Mouse (Mus musculus): ENCODE data around the gene Larp4. TPM values are rescaled to one million over a fixed set of nuclear protein-coding genes. Genes with fewer than 3 reads are reported as not detected.

The Larp4 gene
- polyA plus RNA-seq, 1 experiment from 2014 or later = 29.0 TPM

- WGBS = 83% methylated on average over 1 of the region's 1 CpGs
- Histone ChIP-seq H3K4me2 (replicated peaks) (no peak overlapping the region), H3K9ac (no peak overlapping the region), H3K9me3 (no peaks in the 10 kb centered on the region), H3K4me3 (no peak overlapping the region), H3K27ac (no peak overlapping the region), H3K27me3 (replicated peaks) (no peaks in the 10 kb centered on the region), H3K4me1 (no peaks in the 10 kb centered on the region), H3K36me3 (no peaks in the 10 kb centered on the region)
- no peak for ATAC-seq (ENCODE audit: low FRiP score, low read depth)
These were observed 51.3 kb downstream of the Larp4 start for GRCm38 (mm10) chr15:100021175-100021574.

- ATAC-seq (ENCODE audit: low FRiP score, low read depth) = no peak
- Histone ChIP-seq H3K27me3 (replicated peaks) (no peaks in the 10 kb centered on the region), H3K27ac (no peak overlapping the region), H3K4me1 (no peaks in the 10 kb centered on the region), H3K9me3 (no peaks in the 10 kb centered on the region), H3K9ac (no peak overlapping the region), H3K36me3 (no peaks in the 10 kb centered on the region), H3K4me3 (no peak overlapping the region), H3K4me2 (replicated peaks) (no peak overlapping the region)
- WGBS = 38% methylated on average over 5 of the region's 5 CpGs
These were observed 53.1 kb downstream of the Larp4 start for GRCm38 (mm10) chr15:100022923-100023322.

- 0 out of 2 replicates have a peak overlapping the region, but pooled peaks have one; percentile 26 for H3K9ac ChIP-seq
- ATAC-seq (ENCODE audit: low FRiP score, low read depth) = no peak
- H3K27me3 ChIP-seq (replicated peaks) = no peaks in the 10 kb centered on the region
- no peak overlapping the region for H3K27ac ChIP-seq
- H3K4me2 ChIP-seq (replicated peaks) = no peak overlapping the region
- no peaks in the 10 kb centered on the region for H3K4me1 ChIP-seq
- 80% methylated on average over 11 of the region's 11 CpGs for WGBS
- no peak overlapping the region for H3K4me3 ChIP-seq
- H3K9me3 ChIP-seq = no peaks in the 10 kb centered on the region
- H3K36me3 ChIP-seq = no peaks in the 10 kb centered on the region
These were observed 55.4 kb downstream of the Larp4 start for GRCm38 (mm10) chr15:100025076-100025834.

- no peak overlapping the region for H3K27ac ChIP-seq
- no peaks in the 10 kb centered on the region for H3K9me3 ChIP-seq
- 77% methylated on average over 2 of the region's 2 CpGs for WGBS
- no peak overlapping the region for H3K4me3 ChIP-seq
- no peak for ATAC-seq (ENCODE audit: low FRiP score, low read depth)
- no peak overlapping the region for H3K4me2 ChIP-seq (replicated peaks)
- no peaks in the 10 kb centered on the region for H3K27me3 ChIP-seq (replicated peaks)
- H3K36me3 ChIP-seq = no peaks in the 10 kb centered on the region
- no peaks in the 10 kb centered on the region for H3K4me1 ChIP-seq
- no peak overlapping the region for H3K9ac ChIP-seq
These were observed 58.3 kb downstream of the Larp4 start for GRCm38 (mm10) chr15:100028133-100028532.

GRCm38 (mm10) chr15:100029497-100029896 lies 59.6 kb downstream of the Larp4 start:
- Histone ChIP-seq H3K9ac (no peak overlapping the region), H3K27me3 (replicated peaks) (no peaks in the 10 kb centered on the region), H3K9me3 (no peaks in the 10 kb centered on the region), H3K4me3 (no peak overlapping the region), H3K27ac (no peak overlapping the region), H3K4me2 (replicated peaks) (no peak overlapping the region), H3K4me1 (no peaks in the 10 kb centered on the region), H3K36me3 (no peaks in the 10 kb centered on the region)
- ATAC-seq (ENCODE audit: low FRiP score, low read depth) = no peak
- 84% methylated on average over 8 of the region's 8 CpGs for WGBS

GRCm38 (mm10) chr15:100029900-100030299 lies 60.0 kb downstream of the Larp4 start:
- H3K27ac ChIP-seq = no peak overlapping the region
- no peak overlapping the region for H3K4me3 ChIP-seq
- no peak overlapping the region for H3K9ac ChIP-seq
- H3K9me3 ChIP-seq = no peaks in the 10 kb centered on the region
- 89% methylated on average over 2 of the region's 2 CpGs for WGBS
- no peaks in the 10 kb centered on the region for H3K27me3 ChIP-seq (replicated peaks)
- no peak for ATAC-seq (ENCODE audit: low FRiP score, low read depth)
- no peaks in the 10 kb centered on the region for H3K36me3 ChIP-seq
- no peaks in the 10 kb centered on the region for H3K4me1 ChIP-seq
- H3K4me2 ChIP-seq (replicated peaks) = no peak overlapping the region

GRCm38 (mm10) chr15:100032546-100032945 lies 62.7 kb downstream of the Larp4 start:
- H3K27me3 ChIP-seq (replicated peaks) = no peaks in the 10 kb centered on the region
- H3K27ac ChIP-seq = no peak overlapping the region
- no peak overlapping the region for H3K4me2 ChIP-seq (replicated peaks)
- H3K9me3 ChIP-seq = no peaks in the 10 kb centered on the region
- ATAC-seq (ENCODE audit: low FRiP score, low read depth) = no peak
- 91% methylated on average over 3 of the region's 3 CpGs for WGBS
- H3K9ac ChIP-seq = no peak overlapping the region
- H3K4me3 ChIP-seq = no peak overlapping the region
- no peaks in the 10 kb centered on the region for H3K4me1 ChIP-seq
- H3K36me3 ChIP-seq = no peaks in the 10 kb centered on the region

GRCm38 (mm10) chr15:100038470-100038971 lies 68.7 kb downstream of the Larp4 start, which contains the start of gene Dip2b:
Gene Dip2b, plus strand, starts transcription at chr15:100038664.
- under 1% methylated on average over 56 of the region's 68 CpGs for WGBS
- peaks cover 21% of the 10 kb centered on the region for H3K4me1 ChIP-seq
- H3K9me3 ChIP-seq = no peaks in the 10 kb centered on the region
- ATAC-seq (ENCODE audit: low FRiP score, low read depth) = peak; percentile 88
- peak within 1 kb of the TSS; percentile 99 for H3K27ac ChIP-seq
- H3K4me3 ChIP-seq = peak within 1 kb of the TSS; percentile 94
- no peaks in the 10 kb centered on the region for H3K36me3 ChIP-seq
- H3K9ac ChIP-seq = peak within 1 kb of the TSS; percentile 99
- H3K27me3 ChIP-seq (replicated peaks) = no peaks in the 10 kb centered on the region; the same call in 1 of the 2 replicates
- H3K4me2 ChIP-seq (replicated peaks) = peak within 1 kb of the TSS; percentile 67

- H3K4me2 ChIP-seq (replicated peaks) = peak overlapping the region; percentile 67
- H3K36me3 ChIP-seq = no peaks in the 10 kb centered on the region
- under 1% methylated on average over 36 of the region's 36 CpGs for WGBS
- H3K4me1 ChIP-seq = peaks cover 21% of the 10 kb centered on the region
- peak overlapping the region; percentile 99 for H3K9ac ChIP-seq
- no peaks in the 10 kb centered on the region; the same call in 1 of the 2 replicates for H3K27me3 ChIP-seq (replicated peaks)
- peak overlapping the region; percentile 94 for H3K4me3 ChIP-seq
- peak overlapping the region; percentile 99 for H3K27ac ChIP-seq
- peak; percentile 84 for ATAC-seq (ENCODE audit: low FRiP score, low read depth)
- H3K9me3 ChIP-seq = no peaks in the 10 kb centered on the region
These were observed 69.3 kb downstream of the Larp4 start for GRCm38 (mm10) chr15:100039001-100039701.

- Histone ChIP-seq H3K4me2 (replicated peaks) (peak overlapping the region; percentile 67), H3K36me3 (no peaks in the 10 kb centered on the region), H3K27ac (0 out of 2 replicates have a peak overlapping the region, but pooled peaks have one; percentile 5), H3K9ac (peak overlapping the region; percentile 47), H3K9me3 (no peaks in the 10 kb centered on the region), H3K4me1 (peaks cover 24% of the 10 kb centered on the region), H3K27me3 (replicated peaks) (no peaks in the 10 kb centered on the region; the same call in 1 of the 2 replicates), H3K4me3 (peak overlapping the region; percentile 94)
- no peak for ATAC-seq (ENCODE audit: low FRiP score, low read depth)
- WGBS = 33% methylated on average over 14 of the region's 14 CpGs
These were observed 70.8 kb downstream of the Larp4 start for GRCm38 (mm10) chr15:100040541-100041266.

- no peaks in the 10 kb centered on the region for H3K9me3 ChIP-seq
- H3K36me3 ChIP-seq = no peaks in the 10 kb centered on the region
- WGBS = 41% methylated on average over 10 of the region's 10 CpGs
- H3K27me3 ChIP-seq (replicated peaks) = no peaks in the 10 kb centered on the region; the same call in 1 of the 2 replicates
- H3K27ac ChIP-seq = 0 out of 2 replicates have a peak overlapping the region, but pooled peaks have one; percentile 5
- ATAC-seq (ENCODE audit: low FRiP score, low read depth) = no peak
- peaks cover 29% of the 10 kb centered on the region for H3K4me1 ChIP-seq
- peak overlapping the region; percentile 47 for H3K9ac ChIP-seq
- peak overlapping the region; percentile 67 for H3K4me2 ChIP-seq (replicated peaks)
- peak overlapping the region; percentile 94 for H3K4me3 ChIP-seq
These were observed 71.6 kb downstream of the Larp4 start for GRCm38 (mm10) chr15:100041267-100042047.

Measured in neural tube, embryonic 12.5 days (tissue).